Mouse (Mus musculus) fat pad, adult 2 months (tissue): ENCODE measurements around the gene Nek7.
A peak's percentile ranks its signal among the peaks of the same experiment; 100 is the strongest.

ENCODE experiments used
- DNase-seq: peaks from one replicate; pipeline ENCODE4 v3.0.0-alpha.2; 2011; ENCODE audit warnings: low read depth, low spot score; ENCODE audit errors: extremely low read depth

Gene Nek7

GRCm38 (mm10) chr1:138609176-138609575, 10.8 kb downstream of the Nek7 start:
- DNase-seq = no peak

GRCm38 (mm10) chr1:138608336-138608735, 11.6 kb downstream of the Nek7 start:
- no peak for DNase-seq

GRCm38 (mm10) chr1:138607862-138608261, 12.1 kb downstream of the Nek7 start:
- no peak for DNase-seq

GRCm38 (mm10) chr1:138606771-138607170, 13.2 kb downstream of the Nek7 start:
- DNase-seq = peak; percentile 74

GRCm38 (mm10) chr1:138604736-138605135, 15.2 kb downstream of the Nek7 start:
- DNase-seq = no peak

GRCm38 (mm10) chr1:138603974-138604373, 16.0 kb downstream of the Nek7 start:
- no peak for DNase-seq

- DNase-seq = no peak
Measured at GRCm38 (mm10) chr1:138598087-138598486, 21.9 kb downstream of the Nek7 start.

- DNase-seq = no peak
Measured at GRCm38 (mm10) chr1:138596127-138596706, 23.7 kb downstream of the Nek7 start.

- DNase-seq = no peak
Measured at GRCm38 (mm10) chr1:138594910-138595309, 25.0 kb downstream of the Nek7 start.

GRCm38 (mm10) chr1:138593922-138594321, 26.0 kb downstream of the Nek7 start:
- no peak for DNase-seq

- DNase-seq = no peak
Measured at GRCm38 (mm10) chr1:138592466-138592865, 27.5 kb downstream of the Nek7 start.

GRCm38 (mm10) chr1:138590451-138591022, 29.4 kb downstream of the Nek7 start:
- DNase-seq = no peak

GRCm38 (mm10) chr1:138589126-138589525, 30.8 kb downstream of the Nek7 start:
- no peak for DNase-seq

GRCm38 (mm10) chr1:138587812-138588211, 32.1 kb downstream of the Nek7 start:
- no peak for DNase-seq

- no peak for DNase-seq
Measured at GRCm38 (mm10) chr1:138586891-138587290, 33.0 kb downstream of the Nek7 start.

GRCm38 (mm10) chr1:138584423-138585013, 35.4 kb downstream of the Nek7 start:
- no peak for DNase-seq

- DNase-seq = peak; percentile 68
Measured at GRCm38 (mm10) chr1:138582225-138582624, 37.7 kb downstream of the Nek7 start.

GRCm38 (mm10) chr1:138579822-138580492, 40.0 kb downstream of the Nek7 start:
- no peak for DNase-seq

GRCm38 (mm10) chr1:138579207-138579606, 40.7 kb downstream of the Nek7 start:
- DNase-seq = peak; percentile 59

GRCm38 (mm10) chr1:138576803-138577202, 43.1 kb downstream of the Nek7 start:
- no peak for DNase-seq

GRCm38 (mm10) chr1:138576066-138576697, 43.8 kb downstream of the Nek7 start:
- DNase-seq = no peak

GRCm38 (mm10) chr1:138575629-138576028, 44.3 kb downstream of the Nek7 start:
- DNase-seq = no peak
